Mouse (Mus musculus) embryonic facial prominence, embryonic 14.5 days (tissue): ENCODE measurements at regions not wholly inside any gene's neighbourhood (a gene's known extent, or its start where the extent isn't known, plus 50 kb on each side); places are given as distances from the start of the nearest gene placed in this dataset.

Experiments
- ATAC-seq: fragments of 200-750 bp; cut with Nextera tagmentation; 2 replicates; pipeline ENCODE4 v1.8.0; 2017; ENCODE audit warnings: low read depth, moderate number of reproducible peaks, moderate TSS enrichment
- DNase-seq: peaks from one replicate; pipeline ENCODE4 v3.0.0-alpha.2; 2015; ENCODE audit warnings: low spot score
- H3K27ac ChIP-seq: fragments of 300-500 bp; sonication (generic); replicated peaks from 2 replicates; pipeline ENCODE4 v1.5.1; 2014; ENCODE audit warnings: low read depth, mild to moderate bottlenecking, low read length, moderate library complexity
- H3K27me3 ChIP-seq: fragments of 300-500 bp; sonication (generic); replicated peaks from 2 replicates; pipeline ENCODE4 v1.6.1; 2014; ENCODE audit warnings: low read length; ENCODE audit not compliant: control insufficient read depth, insufficient read depth
- H3K36me3 ChIP-seq: fragments of 300-500 bp; sonication (generic); 2 replicates; pipeline ENCODE4 v1.6.1; 2014; ENCODE audit warnings: low read length, mixed read lengths; ENCODE audit not compliant: control insufficient read depth, insufficient read depth
- H3K4me1 ChIP-seq: fragments of 300-500 bp; sonication (generic); 2 replicates; pipeline ENCODE4 v1.6.1; 2014; ENCODE audit warnings: antibody characterized with exemption, low read length; ENCODE audit not compliant: control insufficient read depth, insufficient read depth
- H3K4me2 ChIP-seq: fragments of 300-500 bp; sonication (generic); 2 replicates; pipeline ENCODE4 v1.6.1; 2014; ENCODE audit warnings: low read depth, mild to moderate bottlenecking, low read length, moderate library complexity, mixed read lengths
- H3K4me3 ChIP-seq: fragments of 300-500 bp; sonication (generic); 2 replicates; pipeline ENCODE4 v1.5.1; 2014; ENCODE audit warnings: low read depth, mild to moderate bottlenecking, low read length
- H3K9ac ChIP-seq: fragments of 300-500 bp; sonication (generic); 2 replicates; pipeline ENCODE4 v1.6.1; 2014; ENCODE audit warnings: low read depth, mild to moderate bottlenecking, low read length, moderate library complexity, mixed read lengths
- H3K9me3 ChIP-seq: fragments of 300-500 bp; sonication (generic); 2 replicates; pipeline ENCODE4 v1.6.1; 2016; ENCODE audit warnings: low read length; ENCODE audit not compliant: control insufficient read depth
- WGBS: fragments of 180-500 bp; shearing (Covaris S2); extraction: QIAGEN DNeasy Blood & Tissue Kit; methylation state at CpG from one replicate; pipeline ENCODE4 v1.1.7; 2014; 5-methylcytosine and 5-hydroxymethylcytosine counted together

DNA sequence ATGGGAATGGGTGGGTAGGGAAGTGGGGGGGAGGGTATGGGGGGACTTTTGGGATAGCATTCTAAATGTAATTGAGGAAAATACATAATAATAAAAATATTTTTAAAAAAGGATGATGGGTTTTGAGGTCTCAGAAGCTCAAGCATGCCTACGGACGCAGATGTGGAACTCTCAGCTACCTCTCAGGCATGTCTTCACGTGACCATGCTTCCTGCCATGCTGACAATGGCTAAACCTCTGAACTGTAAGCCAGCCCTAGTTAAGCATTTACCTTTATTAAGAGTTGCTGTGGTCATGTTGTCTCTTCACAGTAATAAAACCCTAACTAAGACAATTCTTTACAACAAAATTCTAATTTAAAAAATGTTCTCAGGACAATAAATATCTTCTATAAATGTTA lies 80.0 kb downstream of the Tex36 start:
- no peaks in the 10 kb centered on the region; the same call in 1 of the 2 replicates for H3K4me1 ChIP-seq
- no peaks in the 10 kb centered on the region for H3K27me3 ChIP-seq
- no peaks in the 10 kb centered on the region for H3K9me3 ChIP-seq
- no peak overlapping the region for H3K27ac ChIP-seq
- ATAC-seq (no peak), DNase-seq (no peak)
- H3K36me3 ChIP-seq: no peaks in the 10 kb centered on the region
- H3K9ac ChIP-seq: no peak overlapping the region
- no peak overlapping the region for H3K4me2 ChIP-seq
- no peak overlapping the region for H3K4me3 ChIP-seq
- WGBS: 66% methylated on average over 3 of the region's 3 CpGs

DNA sequence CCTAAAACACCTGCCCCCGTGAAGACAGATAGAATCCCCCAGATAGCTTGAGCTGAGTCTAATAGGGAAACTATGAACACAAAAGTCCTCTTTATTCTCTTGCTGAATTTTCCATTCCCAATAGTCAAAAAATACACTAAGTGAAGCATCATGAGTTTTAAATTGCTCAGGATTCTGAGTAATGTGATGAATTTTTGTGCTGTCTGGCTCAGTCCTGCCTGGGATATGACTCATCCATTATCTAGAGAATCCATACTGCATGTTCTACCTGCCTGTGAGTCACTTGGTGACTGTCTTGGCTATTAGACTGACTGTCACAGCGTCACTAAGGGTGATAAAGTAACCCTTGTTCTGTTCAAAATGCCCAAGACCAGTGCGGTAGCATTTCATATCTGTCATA lies 83.0 kb downstream of the Tex36 start:
- ATAC-seq: no peak
- DNase-seq: no peak
- H3K27ac ChIP-seq: no peak overlapping the region
- no peak overlapping the region for H3K9ac ChIP-seq
- H3K4me1 ChIP-seq: no peaks in the 10 kb centered on the region; the same call in 1 of the 2 replicates
- H3K27me3 ChIP-seq: no peaks in the 10 kb centered on the region
- WGBS: 88% methylated on average over 3 of the region's 3 CpGs
- H3K4me2 ChIP-seq: no peak overlapping the region
- H3K9me3 ChIP-seq: no peaks in the 10 kb centered on the region
- no peak overlapping the region for H3K4me3 ChIP-seq
- H3K36me3 ChIP-seq: no peaks in the 10 kb centered on the region

DNA sequence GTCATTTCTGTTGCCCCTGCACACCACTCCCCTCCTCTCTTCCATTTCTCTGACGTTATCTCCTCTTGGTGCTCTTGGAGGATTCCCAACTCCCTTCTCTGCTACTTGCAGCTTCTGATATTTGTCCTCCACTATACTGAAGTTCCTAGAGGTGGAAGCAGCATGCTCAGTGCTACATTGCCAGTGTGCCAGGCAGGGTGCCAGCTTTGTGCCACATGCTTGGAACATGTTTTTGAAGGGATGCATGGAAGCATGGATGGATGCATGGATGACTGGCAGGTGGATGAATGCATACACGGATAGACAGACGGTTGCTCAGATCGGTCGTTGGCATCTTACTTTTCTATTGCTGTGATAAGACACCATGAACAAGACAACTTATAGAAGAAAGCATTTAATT lies 84.4 kb downstream of the Tex36 start:
- H3K9me3 ChIP-seq: no peaks in the 10 kb centered on the region
- no peaks in the 10 kb centered on the region; the same call in 1 of the 2 replicates for H3K4me1 ChIP-seq
- no peak overlapping the region for H3K9ac ChIP-seq
- no peak for ATAC-seq
- no peaks in the 10 kb centered on the region for H3K27me3 ChIP-seq
- H3K4me3 ChIP-seq: no peak overlapping the region
- no peak overlapping the region for H3K27ac ChIP-seq
- 91% methylated on average over 5 of the region's 5 CpGs for WGBS
- no peak overlapping the region for H3K4me2 ChIP-seq
- no peak for DNase-seq
- no peaks in the 10 kb centered on the region for H3K36me3 ChIP-seq

DNA sequence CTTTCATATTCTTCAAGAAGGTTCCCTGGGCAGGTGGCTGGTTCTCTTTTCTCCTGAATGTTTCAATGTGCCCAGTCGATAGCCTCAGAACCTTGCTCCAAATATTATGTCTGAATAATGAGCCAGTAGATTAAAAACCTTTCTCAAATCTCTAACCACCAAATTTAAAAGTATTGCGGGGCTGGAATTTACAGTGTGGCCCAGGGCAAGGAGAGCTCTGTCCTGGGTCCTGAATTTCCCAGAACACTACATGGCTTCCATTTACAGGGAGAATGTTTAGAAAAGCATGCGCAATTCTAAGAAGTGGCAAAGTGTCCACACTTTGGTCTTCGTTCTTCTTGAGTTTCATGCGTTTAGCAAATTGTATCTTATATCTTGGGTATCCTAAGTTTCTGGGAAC lies 91.0 kb downstream of the Tex36 start:
- no peak for ATAC-seq
- H3K9ac ChIP-seq: no peak overlapping the region
- no peak overlapping the region for H3K4me3 ChIP-seq
- no peaks in the 10 kb centered on the region for H3K4me1 ChIP-seq
- H3K27ac ChIP-seq: no peak overlapping the region
- no peaks in the 10 kb centered on the region for H3K36me3 ChIP-seq
- peak; percentile 59 for DNase-seq
- H3K4me2 ChIP-seq: no peak overlapping the region
- H3K9me3 ChIP-seq: no peaks in the 10 kb centered on the region
- WGBS: 53% methylated on average over 5 of the region's 5 CpGs
- no peaks in the 10 kb centered on the region for H3K27me3 ChIP-seq

DNA sequence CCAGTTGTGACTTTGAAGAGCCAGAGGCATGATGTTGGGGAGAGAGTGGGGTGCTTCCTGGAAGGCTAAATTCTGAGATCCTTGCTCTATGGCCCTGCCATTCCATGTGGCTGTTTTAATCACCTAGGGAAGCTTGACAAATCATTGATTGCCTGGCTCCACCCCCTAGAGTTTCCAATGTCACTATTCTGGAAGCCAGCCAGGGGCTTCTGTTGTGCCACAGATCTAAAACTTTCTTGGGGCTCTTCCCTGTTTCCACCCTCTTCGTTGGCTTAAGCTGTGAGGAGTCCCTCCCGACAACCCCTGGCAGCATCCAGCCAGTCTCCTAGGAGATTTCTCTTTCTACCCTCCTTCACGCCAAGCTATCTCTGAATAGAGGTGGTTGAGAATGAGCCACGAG lies 92.5 kb downstream of the Tex36 start:
- H3K27ac ChIP-seq: no peak overlapping the region
- DNase-seq (no peak), ATAC-seq (no peak)
- no peaks in the 10 kb centered on the region for H3K27me3 ChIP-seq
- H3K36me3 ChIP-seq: no peaks in the 10 kb centered on the region
- no peaks in the 10 kb centered on the region for H3K4me1 ChIP-seq
- no peak overlapping the region for H3K4me2 ChIP-seq
- no peak overlapping the region for H3K4me3 ChIP-seq
- H3K9ac ChIP-seq: no peak overlapping the region
- no peaks in the 10 kb centered on the region for H3K9me3 ChIP-seq
- WGBS: 42% methylated on average over 4 of the region's 4 CpGs

DNA sequence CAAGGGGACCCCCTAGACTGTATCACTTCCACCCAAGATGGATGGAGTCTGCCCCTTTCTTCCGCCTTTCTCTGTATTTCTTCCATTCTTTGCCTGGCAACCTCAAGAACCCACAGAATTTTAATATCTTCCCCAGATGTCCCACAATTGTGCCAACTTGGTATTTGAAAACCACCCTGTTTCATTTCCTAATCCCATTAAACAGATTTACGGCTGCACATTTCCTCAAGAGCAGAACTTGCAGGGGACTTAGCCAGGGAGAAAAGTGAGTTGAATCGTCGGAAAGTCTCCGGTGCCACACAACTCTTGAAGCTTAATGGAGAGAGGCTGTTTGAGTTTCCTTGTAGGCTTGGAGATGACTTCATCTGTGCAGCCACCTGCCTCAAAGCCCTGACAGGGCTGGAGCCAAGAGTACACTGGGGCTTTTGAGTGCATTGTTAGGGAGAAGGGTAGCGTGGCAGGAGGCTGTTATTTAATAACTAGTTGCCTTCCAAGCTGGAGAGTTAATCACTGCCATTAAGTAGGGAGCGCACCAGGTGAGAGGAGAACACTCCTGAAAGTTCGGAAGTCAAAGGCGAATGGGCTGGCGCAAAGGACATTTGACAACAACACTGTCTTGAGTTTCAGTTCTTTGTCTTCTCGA lies 93.5 kb downstream of the Tex36 start:
- 70% methylated on average over 11 of the region's 11 CpGs for WGBS
- DNase-seq: no peak
- Histone ChIP-seq H3K4me2 (no peak overlapping the region), H3K9me3 (no peaks in the 10 kb centered on the region), H3K27ac (no peak overlapping the region), H3K4me3 (no peak overlapping the region), H3K36me3 (no peaks in the 10 kb centered on the region), H3K4me1 (no peaks in the 10 kb centered on the region), H3K27me3 (no peaks in the 10 kb centered on the region), H3K9ac (no peak overlapping the region)
- peak; percentile 37; the same call in 1 of the 2 replicates for ATAC-seq

DNA sequence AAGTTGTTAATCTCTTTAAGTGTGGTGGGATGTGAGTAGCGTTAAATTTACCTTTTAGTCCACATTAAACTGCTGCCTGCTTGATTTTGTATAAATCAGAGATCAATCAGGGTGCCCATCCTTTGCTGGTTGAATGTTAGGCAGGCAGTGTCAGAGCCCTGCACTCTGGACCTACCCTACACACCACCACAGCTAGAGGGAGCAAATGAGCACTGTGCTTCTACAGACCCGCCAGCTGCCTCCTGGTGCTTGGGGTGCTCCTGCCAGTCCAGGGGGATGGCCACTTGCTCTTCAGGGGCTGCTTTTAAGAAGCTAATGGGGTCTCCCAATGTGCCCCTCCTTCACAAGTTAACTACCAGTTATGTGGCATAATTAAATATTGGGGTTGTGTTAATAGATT lies 96.3 kb downstream of the Tex36 start:
- Histone ChIP-seq H3K9ac (no peak overlapping the region), H3K9me3 (no peaks in the 10 kb centered on the region), H3K27ac (no peak overlapping the region), H3K36me3 (no peaks in the 10 kb centered on the region), H3K4me1 (no peaks in the 10 kb centered on the region), H3K4me3 (no peak overlapping the region), H3K4me2 (no peak overlapping the region), H3K27me3 (no peaks in the 10 kb centered on the region)
- DNase-seq (no peak), ATAC-seq (no peak)
- WGBS: 90% methylated on average over 2 of the region's 2 CpGs

DNA sequence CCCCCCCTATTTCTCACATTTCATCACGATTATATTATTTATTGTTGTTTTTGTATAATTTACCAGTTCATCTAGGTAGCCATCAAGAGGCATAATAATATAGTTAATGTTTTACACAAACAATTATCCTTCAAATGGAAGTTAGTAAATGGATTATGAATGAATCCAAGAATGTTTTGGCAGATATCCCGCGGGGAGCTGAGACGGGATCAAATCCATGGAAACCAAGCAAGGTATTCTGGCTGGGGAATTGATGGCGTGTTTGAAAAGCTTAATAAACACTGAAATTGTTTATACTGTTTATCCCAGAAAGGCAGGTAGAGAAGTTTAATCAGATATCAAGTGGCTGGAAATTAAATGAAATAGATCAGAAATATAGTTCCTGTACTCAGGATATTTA lies 98.0 kb downstream of the Tex36 start:
- H3K9ac ChIP-seq: no peak overlapping the region
- DNase-seq (no peak), ATAC-seq (no peak)
- 83% methylated on average over 5 of the region's 5 CpGs for WGBS
- no peaks in the 10 kb centered on the region; the same call in 1 of the 2 replicates for H3K27me3 ChIP-seq
- no peak overlapping the region for H3K4me2 ChIP-seq
- H3K27ac ChIP-seq: no peak overlapping the region
- H3K4me3 ChIP-seq: no peak overlapping the region
- no peaks in the 10 kb centered on the region for H3K4me1 ChIP-seq
- H3K9me3 ChIP-seq: no peaks in the 10 kb centered on the region
- no peaks in the 10 kb centered on the region for H3K36me3 ChIP-seq

DNA sequence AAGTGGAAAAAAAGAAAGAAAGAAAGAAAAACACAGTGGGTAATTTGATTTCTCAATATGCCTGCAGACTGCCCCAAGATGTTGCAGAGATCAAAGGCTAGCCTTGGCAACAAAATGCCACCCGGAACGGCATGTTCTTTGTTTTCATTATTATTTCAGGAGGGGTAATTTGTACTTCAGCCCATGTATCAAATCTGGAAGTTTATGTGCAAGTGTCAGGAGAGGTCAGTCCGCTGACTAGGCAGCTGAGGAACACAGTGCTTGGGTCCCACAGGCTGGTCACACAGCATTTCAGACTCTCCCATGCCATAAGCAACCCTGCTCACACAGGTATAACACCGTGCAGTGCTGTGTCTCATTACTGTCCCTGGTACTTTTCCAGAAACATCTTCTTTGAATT lies 99.2 kb downstream of the Tex36 start:
- Histone ChIP-seq H3K9me3 (no peaks in the 10 kb centered on the region), H3K4me1 (no peaks in the 10 kb centered on the region), H3K36me3 (no peaks in the 10 kb centered on the region), H3K9ac (no peak overlapping the region), H3K4me2 (no peak overlapping the region), H3K27ac (no peak overlapping the region), H3K4me3 (no peak overlapping the region), H3K27me3 (no peaks in the 10 kb centered on the region; the same call in 1 of the 2 replicates)
- ATAC-seq: no peak
- 43% methylated on average over 4 of the region's 4 CpGs for WGBS
- no peak for DNase-seq
